Mouse (Mus musculus) NIH3T3 (cell line): Measurements from ENCODE around the gene Adcy2.

Experiments
- DNase-seq: peaks from one replicate; pipeline ENCODE4 v3.0.0-alpha.2; 2012; ENCODE audit warnings: low read depth

Gene Adcy2

GRCm38 (mm10) chr13:68960513-68960912 is 38.8 kb downstream of the Adcy2 start:
- no peak for DNase-seq

- DNase-seq, result no peak
Observed at GRCm38 (mm10) chr13:68959406-68959805, 39.9 kb downstream of the Adcy2 start.

GRCm38 (mm10) chr13:68942735-68943134 is 56.6 kb downstream of the Adcy2 start:
- DNase-seq, result no peak

- DNase-seq, result no peak
Observed at GRCm38 (mm10) chr13:68941429-68941828, 57.9 kb downstream of the Adcy2 start.

GRCm38 (mm10) chr13:68932283-68932647 is 67.1 kb downstream of the Adcy2 start:
- DNase-seq, result no peak

- no peak for DNase-seq
Observed at GRCm38 (mm10) chr13:68931602-68932282, 67.6 kb downstream of the Adcy2 start.

GRCm38 (mm10) chr13:68928469-68928868 is 70.9 kb downstream of the Adcy2 start:
- DNase-seq, result no peak

- DNase-seq, result no peak
Observed at GRCm38 (mm10) chr13:68913666-68914288, 85.6 kb downstream of the Adcy2 start.

GRCm38 (mm10) chr13:68906667-68907066 is 92.7 kb downstream of the Adcy2 start:
- DNase-seq, result no peak

GRCm38 (mm10) chr13:68902708-68903107 is 96.6 kb downstream of the Adcy2 start:
- no peak for DNase-seq

GRCm38 (mm10) chr13:68889929-68890593 is 109.3 kb downstream of the Adcy2 start:
- DNase-seq, result no peak

- no peak for DNase-seq
Observed at GRCm38 (mm10) chr13:68868776-68869175, 130.6 kb downstream of the Adcy2 start.

GRCm38 (mm10) chr13:68867940-68868655 is 131.2 kb downstream of the Adcy2 start:
- DNase-seq, result no peak

GRCm38 (mm10) chr13:68860036-68860435 is 139.3 kb downstream of the Adcy2 start:
- no peak for DNase-seq

GRCm38 (mm10) chr13:68848265-68848664 is 151.1 kb downstream of the Adcy2 start:
- no peak for DNase-seq

GRCm38 (mm10) chr13:68839517-68839916 is 159.8 kb downstream of the Adcy2 start:
- no peak for DNase-seq

- DNase-seq, result no peak
Observed at GRCm38 (mm10) chr13:68836183-68836582, 163.2 kb downstream of the Adcy2 start.

GRCm38 (mm10) chr13:68835424-68836045 is 163.8 kb downstream of the Adcy2 start:
- DNase-seq, result no peak

- DNase-seq, result no peak
Observed at GRCm38 (mm10) chr13:68832141-68832540, 167.2 kb downstream of the Adcy2 start.

GRCm38 (mm10) chr13:68830030-68830759 is 169.1 kb downstream of the Adcy2 start:
- no peak for DNase-seq

- no peak for DNase-seq
Observed at GRCm38 (mm10) chr13:68828441-68828840, 170.9 kb downstream of the Adcy2 start.

- DNase-seq, result no peak
Observed at GRCm38 (mm10) chr13:68826461-68826860, 172.9 kb downstream of the Adcy2 start.
